Mouse (Mus musculus) limb, embryonic 14.5 days (tissue): ENCODE measurements around the gene Wwox. TPM values are rescaled to one million over a fixed set of nuclear protein-coding genes. Genes with fewer than 3 reads are reported as not detected.

Experiments
- ATAC-seq: fragments of 200-750 bp; cut with Nextera tagmentation; 2 replicates; pipeline ENCODE4 v1.8.0; 2017; ENCODE audit warnings: low read depth, moderate number of reproducible peaks, moderate TSS enrichment; ENCODE audit not compliant: low FRiP score
- DNase-seq: peaks from one replicate; pipeline ENCODE4 v3.0.0-alpha.2; 2015; ENCODE audit warnings: low spot score
- H3K27ac ChIP-seq: fragments of 300-500 bp; sonication (generic); replicated peaks from 2 replicates; pipeline ENCODE4 v1.5.1; 2014; ENCODE audit warnings: low read depth, mild to moderate bottlenecking, low read length, moderate library complexity, mixed read lengths
- H3K27me3 ChIP-seq: fragments of 300-500 bp; sonication (generic); 2 replicates; pipeline ENCODE4 v1.6.1; 2014; ENCODE audit warnings: low read length, mixed read lengths; ENCODE audit not compliant: control insufficient read depth, insufficient read depth
- H3K36me3 ChIP-seq: fragments of 300-500 bp; sonication (generic); 2 replicates; pipeline ENCODE4 v1.6.1; 2014; ENCODE audit warnings: mild to moderate bottlenecking, low read length, moderate library complexity, mixed read lengths; ENCODE audit not compliant: control insufficient read depth, insufficient read depth
- H3K4me1 ChIP-seq: fragments of 300-500 bp; sonication (generic); 2 replicates; pipeline ENCODE4 v1.6.1; 2014; ENCODE audit warnings: antibody characterized with exemption, low read length, mixed read lengths; ENCODE audit not compliant: control insufficient read depth, insufficient read depth
- H3K4me2 ChIP-seq: fragments of 300-500 bp; sonication (generic); replicated peaks from 2 replicates; pipeline ENCODE4 v1.6.1; 2014; ENCODE audit warnings: low read depth, mild to moderate bottlenecking, low read length, moderate library complexity; ENCODE audit not compliant: severe bottlenecking
- H3K4me3 ChIP-seq: fragments of 300-500 bp; sonication (generic); replicated peaks from 2 replicates; pipeline ENCODE4 v1.5.1; 2014; ENCODE audit warnings: low read length
- H3K9ac ChIP-seq: fragments of 300-500 bp; sonication (generic); 2 replicates; pipeline ENCODE4 v1.6.1; 2014; ENCODE audit warnings: mild to moderate bottlenecking, low read depth, low read length, moderate library complexity; ENCODE audit not compliant: severe bottlenecking
- H3K9me3 ChIP-seq: fragments of 300-500 bp; sonication (generic); 2 replicates; pipeline ENCODE4 v1.6.1; 2016; ENCODE audit warnings: low read length; ENCODE audit not compliant: control insufficient read depth
- POLR2A ChIP-seq: fragments of 200-500 bp; IDR thresholded peaks from 2 replicates; pipeline ENCODE4 v1.8.0; 2012; ENCODE audit warnings: inconsistent platforms, mild to moderate bottlenecking, moderate library complexity, borderline replicate concordance; ENCODE audit not compliant: insufficient read depth, insufficient read length; ENCODE audit errors: extremely low read depth
- WGBS: fragments of 180-500 bp; shearing (Covaris S2); extraction: QIAGEN DNeasy Blood & Tissue Kit; methylation state at CpG from one replicate; pipeline ENCODE4 v1.1.7; 2014; 5-methylcytosine and 5-hydroxymethylcytosine counted together
- polyA plus RNA-seq, 2 experiments: library from polyadenylated mRNA; depleted of rRNA in 1 of 2; stranded (reverse) in 1 of 2; unstranded in 1 of 2; fragments of >200 nt; fragmentation: Nextera tagmentation in 1 of 2; extraction: Ambion mirVana in 1 of 2; gene quantifications; 2 replicates each; pipeline versions ENCODE4 v1.2.1 to v1.2.3; 2012 to 2014

Gene Wwox
- polyA plus RNA-seq, 2 experiments, result 8.6 to 9.4 TPM

GRCm38 (mm10) chr8:114468526-114469207 lies 29.2 kb downstream of the Wwox start:
- no peak for DNase-seq
- 82% methylated on average over 21 of the region's 21 CpGs for whole genome bisulfite sequencing
- H3K9me3 ChIP-seq, result no peaks in the 10 kb centered on the region

GRCm38 (mm10) chr8:114469208-114469590 lies 29.7 kb downstream of the Wwox start:
- H3K4me3 ChIP-seq, result no peak overlapping the region
- H3K4me1 ChIP-seq, result no peaks in the 10 kb centered on the region
- H3K36me3 ChIP-seq, result no peaks in the 10 kb centered on the region
- H3K27me3 ChIP-seq, result no peaks in the 10 kb centered on the region
- no peak for DNase-seq
- ATAC-seq, result no peak
- WGBS, result 92% methylated on average over 10 of the region's 10 CpGs
- H3K27ac ChIP-seq, result no peak overlapping the region
- H3K9ac ChIP-seq, result no peak overlapping the region
- H3K9me3 ChIP-seq, result no peaks in the 10 kb centered on the region
- H3K4me2 ChIP-seq, result no peak overlapping the region
- no peak for TF ChIP-seq POLR2A

More at GRCm38 (mm10) chr8:114468526-114469207, 29.2 kb downstream of the Wwox start:
- Histone ChIP-seq H3K4me1 (no peaks in the 10 kb centered on the region), H3K4me2 (no peak overlapping the region), H3K27me3 (no peaks in the 10 kb centered on the region), H3K27ac (no peak overlapping the region), H3K36me3 (no peaks in the 10 kb centered on the region), H3K9ac (no peak overlapping the region), H3K4me3 (no peak overlapping the region)
- ATAC-seq, result no peak
- no peak for TF ChIP-seq POLR2A

- WGBS, result 93% methylated on average over 11 of the region's 11 CpGs
Observed at GRCm38 (mm10) chr8:114473546-114473945, 34.1 kb downstream of the Wwox start.

GRCm38 (mm10) chr8:114476919-114477318 lies 37.5 kb downstream of the Wwox start:
- DNase-seq (peak; percentile 40), ATAC-seq (peak; percentile 34; the same call in 1 of the 2 replicates)
- Histone ChIP-seq H3K27ac (no peak overlapping the region), H3K9ac (no peak overlapping the region), H3K36me3 (no peaks in the 10 kb centered on the region), H3K4me1 (no peaks in the 10 kb centered on the region), H3K9me3 (no peaks in the 10 kb centered on the region), H3K4me3 (no peak overlapping the region), H3K27me3 (no peaks in the 10 kb centered on the region), H3K4me2 (no peak overlapping the region)
- WGBS, result 65% methylated on average over 10 of the region's 10 CpGs
- TF ChIP-seq POLR2A, result no peak

More at GRCm38 (mm10) chr8:114473546-114473945, 34.1 kb downstream of the Wwox start:
- Histone ChIP-seq H3K27ac (no peak overlapping the region), H3K9me3 (no peaks in the 10 kb centered on the region), H3K27me3 (no peaks in the 10 kb centered on the region), H3K9ac (no peak overlapping the region), H3K4me1 (no peaks in the 10 kb centered on the region), H3K36me3 (no peaks in the 10 kb centered on the region), H3K4me3 (no peak overlapping the region), H3K4me2 (no peak overlapping the region)
- no peak for TF ChIP-seq POLR2A
- no peak for ATAC-seq
- no peak for DNase-seq

- no peak for TF ChIP-seq POLR2A
- Histone ChIP-seq H3K36me3 (no peaks in the 10 kb centered on the region), H3K27me3 (no peaks in the 10 kb centered on the region), H3K4me1 (no peaks in the 10 kb centered on the region), H3K9ac (no peak overlapping the region), H3K27ac (no peak overlapping the region), H3K9me3 (no peaks in the 10 kb centered on the region), H3K4me2 (no peak overlapping the region), H3K4me3 (no peak overlapping the region)
- ATAC-seq, result no peak
- DNase-seq, result no peak
- WGBS, result 85% methylated on average over 8 of the region's 8 CpGs
Observed at GRCm38 (mm10) chr8:114477790-114478189, 38.3 kb downstream of the Wwox start.

GRCm38 (mm10) chr8:114479749-114480148 lies 40.3 kb downstream of the Wwox start:
- DNase-seq (no peak), ATAC-seq (no peak)
- Histone ChIP-seq H3K27ac (no peak overlapping the region), H3K4me3 (no peak overlapping the region), H3K4me2 (no peak overlapping the region), H3K9ac (no peak overlapping the region), H3K4me1 (no peaks in the 10 kb centered on the region), H3K9me3 (no peaks in the 10 kb centered on the region), H3K27me3 (no peaks in the 10 kb centered on the region), H3K36me3 (no peaks in the 10 kb centered on the region)
- WGBS, result 81% methylated on average over 8 of the region's 8 CpGs
- no peak for TF ChIP-seq POLR2A
